Mouse (Mus musculus) T-cell, adult 2 months (primary cell): ENCODE results near the gene Rbm20.
"Not testable (repeated sequence)": the region's sequence is repeated elsewhere in the genome, so short reads cannot be mapped to it uniquely, and the experiment has no call there.

ENCODE experiments used
- DNase-seq: peaks from one replicate; pipeline ENCODE4 v3.0.0; 2022; ENCODE audit warnings: low spot score

Rbm20 gene

GRCm38 (mm10) chr19:53791751-53792720 lies 114.9 kb downstream of the Rbm20 start:
- DNase-seq: peak; percentile 22

GRCm38 (mm10) chr19:53792976-53793897 lies 116.1 kb downstream of the Rbm20 start:
- DNase-seq: no peak

GRCm38 (mm10) chr19:53793994-53794890 lies 117.1 kb downstream of the Rbm20 start:
- DNase-seq: no peak

- DNase-seq: no peak
Measured at GRCm38 (mm10) chr19:53794996-53795395, 117.9 kb downstream of the Rbm20 start.

GRCm38 (mm10) chr19:53796020-53796419 lies 118.9 kb downstream of the Rbm20 start:
- DNase-seq: no peak

GRCm38 (mm10) chr19:53797770-53798169 lies 120.7 kb downstream of the Rbm20 start:
- no peak for DNase-seq

- no peak for DNase-seq
Measured at GRCm38 (mm10) chr19:53799885-53800284, 122.8 kb downstream of the Rbm20 start.

GRCm38 (mm10) chr19:53800365-53800999 lies 123.4 kb downstream of the Rbm20 start:
- DNase-seq: no peak

- no peak for DNase-seq
Measured at GRCm38 (mm10) chr19:53801380-53801779, 124.3 kb downstream of the Rbm20 start.

- DNase-seq: no peak
Measured at GRCm38 (mm10) chr19:53801789-53802683, 124.9 kb downstream of the Rbm20 start.

GRCm38 (mm10) chr19:53803954-53804353 lies 126.8 kb downstream of the Rbm20 start:
- peak; percentile 57 for DNase-seq

- DNase-seq: no peak
Measured at GRCm38 (mm10) chr19:53805063-53805462, 128.0 kb downstream of the Rbm20 start.

- no peak for DNase-seq
Measured at GRCm38 (mm10) chr19:53806126-53806525, 129.0 kb downstream of the Rbm20 start.

- DNase-seq: not testable (repeated sequence)
Measured at GRCm38 (mm10) chr19:53806526-53807275, 129.6 kb downstream of the Rbm20 start.

- DNase-seq: peak; percentile 85
Measured at GRCm38 (mm10) chr19:53807276-53807801, 130.2 kb downstream of the Rbm20 start.

GRCm38 (mm10) chr19:53808041-53808777 lies 131.1 kb downstream of the Rbm20 start:
- peak; percentile 38 for DNase-seq

- peak; percentile 54 for DNase-seq
Measured at GRCm38 (mm10) chr19:53809185-53809861, 132.2 kb downstream of the Rbm20 start.

GRCm38 (mm10) chr19:53810024-53810423 lies 132.9 kb downstream of the Rbm20 start:
- peak; percentile 30 for DNase-seq
